In the genomic region with DNA sequence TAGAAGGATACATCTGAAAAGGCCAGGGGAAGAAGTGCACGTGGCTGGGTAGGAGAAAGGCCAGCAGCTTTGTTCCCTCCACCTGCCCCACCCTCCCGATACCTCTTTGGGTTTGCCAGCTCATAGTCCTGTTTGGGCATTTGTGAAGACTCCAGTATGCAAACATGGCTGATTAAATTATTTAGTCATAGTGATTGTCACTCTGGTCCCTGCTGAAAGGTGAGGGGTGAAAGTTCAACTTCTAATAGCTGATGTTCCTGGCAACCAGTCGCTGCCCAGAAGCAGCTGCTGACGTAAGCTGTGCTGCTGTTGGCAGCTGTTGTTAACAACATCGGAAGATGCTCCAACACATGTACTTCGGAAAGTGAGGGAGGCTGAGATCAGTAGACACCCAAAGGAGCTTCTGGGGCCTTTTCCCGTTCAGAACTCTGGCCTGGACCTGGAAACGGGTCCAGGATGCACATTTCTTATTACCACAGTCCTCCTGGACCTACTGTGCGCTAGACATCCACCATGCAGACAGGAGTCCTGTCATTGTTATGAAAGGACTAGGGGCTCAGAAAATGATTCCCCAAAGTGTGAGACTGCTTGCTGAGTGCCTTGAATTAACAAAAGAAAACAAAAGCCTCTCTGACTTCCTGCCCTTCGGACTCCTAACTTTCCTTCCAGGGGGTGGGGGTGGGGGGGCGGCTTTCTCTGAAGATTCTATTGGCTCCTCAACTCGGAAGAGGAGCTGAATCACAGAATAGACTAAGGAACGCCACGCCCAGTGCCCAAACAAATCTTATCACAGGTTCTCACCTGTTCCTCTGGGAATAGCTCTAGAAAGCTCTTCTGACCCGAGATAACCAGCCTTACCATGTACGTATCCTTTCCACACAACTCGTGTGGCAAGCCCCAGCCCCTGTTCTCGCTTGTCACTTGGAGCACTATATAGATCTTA, we compare ENCODE assay signal across 15 mouse cellular contexts. TPM values are rescaled to one million over a fixed set of nuclear protein-coding genes. Genes with fewer than 3 reads are reported as not detected.
A peak's percentile ranks its signal among the peaks of the same experiment; 100 is the strongest.
DNase-seq lines count a peak whose midpoint lies in the region; ATAC-seq and TF ChIP-seq lines count a peak whose summit lies in the region.
"Had no signal": no experiment of that assay in that cellular context is flagged by ENCODE, and none has a peak within 500 bp of the region (broad histone marks: within the 10 kb centered on the region; RNA-seq: fewer than 3 reads in every experiment).

No protein-coding gene starts in this region.

- H3K4me1 ChIP-seq in heart, adult 2 months (ENCODE audit: control insufficient read depth, insufficient read depth, low read length), result peaks cover 9% of the 10 kb centered on the region
- peaks cover 46% of the 10 kb centered on the region for H3K4me1 ChIP-seq in heart, embryonic 12.5 days (replicated peaks)
- H3K4me1 ChIP-seq in ES-Bruce4 (ENCODE audit: control insufficient read depth, insufficient read depth, low read length), result peaks cover 2% of the 10 kb centered on the region
- H3K4me1 ChIP-seq in heart, embryonic 11.5 days (ENCODE audit: control insufficient read depth, insufficient read depth, low read length), result peaks cover 26% of the 10 kb centered on the region
- peaks cover 23% of the 10 kb centered on the region for H3K4me1 ChIP-seq in forebrain, embryonic 16.5 days (replicated peaks; ENCODE audit: control insufficient read depth, insufficient read depth, low read length)
- no peaks in the 10 kb centered on the region for H3K4me1 ChIP-seq in midbrain, embryonic 14.5 days (ENCODE audit: control insufficient read depth, insufficient read depth, low read length)
- H3K4me1 ChIP-seq: midbrain, embryonic 12.5 days had no signal

- H3K4me3 ChIP-seq in heart, adult 2 months, result no peak overlapping the region
- no peak overlapping the region for H3K4me3 ChIP-seq in heart, embryonic 12.5 days
- no peak overlapping the region for H3K4me3 ChIP-seq in ES-Bruce4 (ENCODE audit: low read depth, low read length)
- no peak overlapping the region for H3K4me3 ChIP-seq in heart, embryonic 11.5 days (ENCODE audit: low read depth, low read length)
- no peak overlapping the region for H3K4me3 ChIP-seq in forebrain, embryonic 16.5 days (replicated peaks; ENCODE audit: low read length)
- no peak overlapping the region for H3K4me3 ChIP-seq in midbrain, embryonic 14.5 days (replicated peaks; ENCODE audit: low read depth, low read length)
- H3K4me3 ChIP-seq: embryonic facial prominence, embryonic 15.5 days; limb, embryonic 15.5 days; midbrain, embryonic 12.5 days; neural tube, embryonic 15.5 days had no signal

- no peaks in the 10 kb centered on the region for H3K36me3 ChIP-seq in heart, adult 2 months (ENCODE audit: control insufficient read depth, insufficient read depth, low read length)
- H3K36me3 ChIP-seq in heart, embryonic 12.5 days, result no peaks in the 10 kb centered on the region
- H3K36me3 ChIP-seq in ES-Bruce4 (ENCODE audit: control insufficient read depth, insufficient read depth, low read length, poor library complexity, severe bottlenecking), result no peaks in the 10 kb centered on the region
- no peaks in the 10 kb centered on the region for H3K36me3 ChIP-seq in heart, embryonic 11.5 days (ENCODE audit: control insufficient read depth, insufficient read depth, low read length)
- no peaks in the 10 kb centered on the region for H3K36me3 ChIP-seq in forebrain, embryonic 16.5 days (ENCODE audit: control insufficient read depth, insufficient read depth)
- H3K36me3 ChIP-seq in midbrain, embryonic 14.5 days (ENCODE audit: control insufficient read depth, insufficient read depth, low read length), result no peaks in the 10 kb centered on the region
- H3K36me3 ChIP-seq: embryonic facial prominence, embryonic 15.5 days; limb, embryonic 15.5 days; midbrain, embryonic 12.5 days; neural tube, embryonic 15.5 days had no signal

- peak overlapping the region; percentile 57 for H3K27ac ChIP-seq in heart, adult 2 months
- H3K27ac ChIP-seq in heart, embryonic 12.5 days (ENCODE audit: poor library complexity, severe bottlenecking), result no peak overlapping the region
- H3K27ac ChIP-seq in ES-Bruce4 (ENCODE audit: insufficient read depth, low read length), result 0 out of 2 replicates have a peak overlapping the region, but pooled peaks have one; percentile 2
- no peak overlapping the region for H3K27ac ChIP-seq in heart, embryonic 11.5 days (ENCODE audit: low read depth, low read length)
- no peak overlapping the region for H3K27ac ChIP-seq in forebrain, embryonic 16.5 days (ENCODE audit: low read length)
- H3K27ac ChIP-seq in midbrain, embryonic 14.5 days (replicated peaks; ENCODE audit: low read depth, low read length), result no peak overlapping the region
- H3K27ac ChIP-seq: embryonic facial prominence, embryonic 15.5 days; limb, embryonic 15.5 days; midbrain, embryonic 12.5 days; neural tube, embryonic 15.5 days had no signal

- WGBS in heart, adult 2 months, result 36% methylated on average over 18 of the region's 18 CpGs
- WGBS in heart, embryonic 12.5 days, result 38% methylated on average over 18 of the region's 18 CpGs
- WGBS in heart, embryonic 11.5 days (ENCODE audit: insufficient replicate concordance), result 46% methylated on average over 18 of the region's 18 CpGs
- WGBS in forebrain, embryonic 16.5 days, result 71% methylated on average over 18 of the region's 18 CpGs
- WGBS in midbrain, embryonic 14.5 days, result 70% methylated on average over 18 of the region's 18 CpGs

- H3K79me2 ChIP-seq in heart, adult 2 months (replicated peaks; ENCODE audit: control insufficient read depth, insufficient read depth, low read length), result no peaks in the 10 kb centered on the region

- no peak for TF ChIP-seq POLR2A in heart, adult 2 months (IDR thresholded peaks at IDR 0.05; ENCODE audit: insufficient read depth, low read depth, low read length)
- no peak for TF ChIP-seq POLR2A in ES-Bruce4 (IDR thresholded peaks at IDR 0.05; ENCODE audit: insufficient read depth, low read length)

- ATAC-seq in heart, embryonic 12.5 days (ENCODE audit: insufficient number of reproducible peaks, low FRiP score), result no peak
- no peak for ATAC-seq in heart, embryonic 11.5 days (replicated peaks; ENCODE audit: insufficient number of reproducible peaks, low FRiP score, low TSS enrichment)
- ATAC-seq in megakaryocyte progenitor cell, adult 5-6 weeks (replicated peaks; ENCODE audit: poor library complexity), result peak; percentile 47
- no peak for ATAC-seq in forebrain, embryonic 16.5 days
- no peak for ATAC-seq in midbrain, embryonic 14.5 days (ENCODE audit: low FRiP score, low TSS enrichment)
- ATAC-seq: inflammation-experienced regulatory T-cells, adult 6 months had no signal

- no peak overlapping the region for H3K4me2 ChIP-seq in heart, embryonic 12.5 days
- peak overlapping the region; percentile 12; the same call in 1 of the 2 replicates for H3K4me2 ChIP-seq in heart, embryonic 11.5 days
- no peak overlapping the region for H3K4me2 ChIP-seq in forebrain, embryonic 16.5 days (ENCODE audit: low read length)
- no peak overlapping the region for H3K4me2 ChIP-seq in midbrain, embryonic 14.5 days (ENCODE audit: low read length)
- H3K4me2 ChIP-seq: embryonic facial prominence, embryonic 15.5 days; limb, embryonic 15.5 days; midbrain, embryonic 12.5 days; neural tube, embryonic 15.5 days had no signal

- TF ChIP-seq CTCF in heart, adult 2 months (IDR thresholded peaks at IDR 0.05), result no peak
- no peak for TF ChIP-seq CTCF in ES-Bruce4 (IDR thresholded peaks at IDR 0.05; ENCODE audit: low read depth, low read length)

- DNase-seq in heart, adult 2 months, result no peak
- DNase-seq in midbrain, embryonic 14.5 days, result no peak
- DNase-seq in adrenal gland, postnatal 4 days (ENCODE audit: low spot score in 2 of 2), result no peak
- DNase-seq: B cell, adult 2 months; layer of hippocampus, postnatal 36 days had no signal

- no peak for TF ChIP-seq EP300 in heart, adult 2 months (IDR thresholded peaks at IDR 0.05; ENCODE audit: insufficient read depth, low read depth, low read length)
- TF ChIP-seq EP300 in ES-Bruce4 (IDR thresholded peaks at IDR 0.05; ENCODE audit: insufficient read depth, low read depth, low read length), result no peak

- H3K9me3 ChIP-seq in heart, embryonic 12.5 days (replicated peaks), result peaks cover 3% of the 10 kb centered on the region; the same call in 1 of the 2 replicates
- H3K9me3 ChIP-seq in ES-Bruce4 (replicated peaks; ENCODE audit: control insufficient read depth, insufficient read depth, low read length, poor library complexity, severe bottlenecking), result no peaks in the 10 kb centered on the region
- H3K9me3 ChIP-seq in heart, embryonic 11.5 days (replicated peaks; ENCODE audit: control insufficient read depth, low read length), result peaks cover 2% of the 10 kb centered on the region; the same call in 1 of the 2 replicates
- H3K9me3 ChIP-seq in forebrain, embryonic 16.5 days (ENCODE audit: control insufficient read depth, low read length), result no peaks in the 10 kb centered on the region
- no peaks in the 10 kb centered on the region for H3K9me3 ChIP-seq in midbrain, embryonic 14.5 days (ENCODE audit: control insufficient read depth, low read length)
- H3K9me3 ChIP-seq: embryonic facial prominence, embryonic 15.5 days; limb, embryonic 15.5 days; neural tube, embryonic 15.5 days had no signal

- intact Hi-C loops in heart, adult 2 months (cut with DNase I), result no loop called here

- no peak overlapping the region for H3K9ac ChIP-seq in heart, adult 2 months (ENCODE audit: low read depth, low read length)
- H3K9ac ChIP-seq in heart, embryonic 12.5 days, result no peak overlapping the region
- no peak overlapping the region for H3K9ac ChIP-seq in ES-Bruce4 (ENCODE audit: low read depth, poor library complexity, severe bottlenecking)
- H3K9ac ChIP-seq in heart, embryonic 11.5 days (ENCODE audit: low read depth, low read length), result no peak overlapping the region
- H3K9ac ChIP-seq in forebrain, embryonic 16.5 days (replicated peaks; ENCODE audit: low read depth, low read length), result no peak overlapping the region
- H3K9ac ChIP-seq in midbrain, embryonic 14.5 days (replicated peaks; ENCODE audit: low read length), result no peak overlapping the region
- H3K9ac ChIP-seq: embryonic facial prominence, embryonic 15.5 days; limb, embryonic 15.5 days; midbrain, embryonic 12.5 days; neural tube, embryonic 15.5 days had no signal

- no peaks in the 10 kb centered on the region for H3K27me3 ChIP-seq in heart, adult 2 months (ENCODE audit: control insufficient read depth, insufficient read depth, low read length)
- no peaks in the 10 kb centered on the region for H3K27me3 ChIP-seq in heart, embryonic 12.5 days (replicated peaks)
- H3K27me3 ChIP-seq in ES-Bruce4 (ENCODE audit: control insufficient read depth, insufficient read depth, low read length, poor library complexity, severe bottlenecking), result no peaks in the 10 kb centered on the region
- no peaks in the 10 kb centered on the region for H3K27me3 ChIP-seq in heart, embryonic 11.5 days (ENCODE audit: control insufficient read depth, insufficient read depth, low read length)
- H3K27me3 ChIP-seq in forebrain, embryonic 16.5 days (replicated peaks; ENCODE audit: control insufficient read depth, insufficient read depth, low read length), result no peaks in the 10 kb centered on the region
- H3K27me3 ChIP-seq in midbrain, embryonic 14.5 days (ENCODE audit: control insufficient read depth, insufficient read depth, low read length), result no peaks in the 10 kb centered on the region
- H3K27me3 ChIP-seq: embryonic facial prominence, embryonic 15.5 days; limb, embryonic 15.5 days; midbrain, embryonic 12.5 days; neural tube, embryonic 15.5 days had no signal

RNA-seq across cellular contexts. Expression of gene Kctd21, which starts 9.1 kb away (rescaled TPM):
- 1 to 10 TPM; 3.7 to 4.1 TPM for total RNA-seq in heart, adult 2 months (2021)
- 3.6 and 6.3 TPM in 2 replicates for polyA plus RNA-seq in heart, adult 2 months (2012; rRNA removed)
- 4.0 and 4.9 TPM in 2 replicates for polyA plus RNA-seq in heart, embryonic 12.5 days (2016; fragmentation: Nextera tagmentation; extraction: Ambion mirVana)
- polyA plus RNA-seq in ES-Bruce4 (2011; ENCODE audit: insufficient read depth, insufficient read length, low read depth, missing spikeins), result 3.0 and 3.2 TPM in 2 replicates
- 3.6 and 3.8 TPM in 2 replicates for polyA plus RNA-seq in heart, embryonic 11.5 days (2014; fragmentation: Nextera tagmentation; extraction: Ambion mirVana)
- 1.0 and 1.6 TPM in 2 replicates for total RNA-seq in megakaryocyte progenitor cell, adult 5-6 weeks (2015)
- 0.54 and 1.1 TPM in 2 replicates for total RNA-seq in megakaryocyte progenitor cell, adult 5-6 weeks (2017)
- polyA plus RNA-seq in forebrain, embryonic 16.5 days (2015; fragmentation: Nextera tagmentation; extraction: Ambion mirVana), result 7.5 and 7.8 TPM in 2 replicates
- 6.1 and 8.5 TPM in 2 replicates for polyA plus RNA-seq in midbrain, embryonic 14.5 days (2014; fragmentation: Nextera tagmentation; extraction: Ambion mirVana)
- total RNA-seq in adrenal gland, postnatal 4 days (2021), result 1 to 10 TPM; 2.2 to 3.3 TPM

RNA-seq across cellular contexts. Expression of gene Usp35, which starts 9.4 kb away (rescaled TPM):
- 1 to 10 TPM in 1 of 2 experiments, under 1 TPM in 1; 0.84 to 1.0 TPM for total RNA-seq in heart, adult 2 months (2021)
- 2.5 and 2.8 TPM in 2 replicates for polyA plus RNA-seq in heart, adult 2 months (2012; rRNA removed)
- 1.4 and 1.8 TPM in 2 replicates for polyA plus RNA-seq in heart, embryonic 12.5 days (2016; fragmentation: Nextera tagmentation; extraction: Ambion mirVana)
- polyA plus RNA-seq in ES-Bruce4 (2011; ENCODE audit: insufficient read depth, insufficient read length, low read depth, missing spikeins), result 9.1 and 9.6 TPM in 2 replicates
- 1.3 and 1.7 TPM in 2 replicates for polyA plus RNA-seq in heart, embryonic 11.5 days (2014; fragmentation: Nextera tagmentation; extraction: Ambion mirVana)
- total RNA-seq in megakaryocyte progenitor cell, adult 5-6 weeks (2015), result 0.05 and 0.10 TPM in 2 replicates
- 0.20 TPM in 1 of 2 replicates, not detected in the other for total RNA-seq in megakaryocyte progenitor cell, adult 5-6 weeks (2017)
- polyA plus RNA-seq in forebrain, embryonic 16.5 days (2015; fragmentation: Nextera tagmentation; extraction: Ambion mirVana), result 3.9 and 4.4 TPM in 2 replicates
- polyA plus RNA-seq in midbrain, embryonic 14.5 days (2014; fragmentation: Nextera tagmentation; extraction: Ambion mirVana), result 3.9 and 4.4 TPM in 2 replicates
- total RNA-seq in adrenal gland, postnatal 4 days (2021), result 1 to 10 TPM; 8.5 to 8.6 TPM

RNA-seq across cellular contexts. Expression of gene Alg8, which starts 30.2 kb away (rescaled TPM):
- 1 to 10 TPM; 4.3 to 5.2 TPM for total RNA-seq in heart, adult 2 months (2021)
- 7.3 and 9.9 TPM in 2 replicates for polyA plus RNA-seq in heart, adult 2 months (2012; rRNA removed)
- polyA plus RNA-seq in heart, embryonic 12.5 days (2016; fragmentation: Nextera tagmentation; extraction: Ambion mirVana), result 35.0 and 38.7 TPM in 2 replicates
- 58.5 and 59.6 TPM in 2 replicates for polyA plus RNA-seq in ES-Bruce4 (2011; ENCODE audit: insufficient read depth, insufficient read length, low read depth, missing spikeins)
- polyA plus RNA-seq in heart, embryonic 11.5 days (2014; fragmentation: Nextera tagmentation; extraction: Ambion mirVana), result 35.1 and 39.2 TPM in 2 replicates
- 59.2 and 74.4 TPM in 2 replicates for total RNA-seq in megakaryocyte progenitor cell, adult 5-6 weeks (2015)
- 35.1 and 40.5 TPM in 2 replicates for total RNA-seq in megakaryocyte progenitor cell, adult 5-6 weeks (2017)
- 18.6 and 19.1 TPM in 2 replicates for polyA plus RNA-seq in forebrain, embryonic 16.5 days (2015; fragmentation: Nextera tagmentation; extraction: Ambion mirVana)
- polyA plus RNA-seq in midbrain, embryonic 14.5 days (2014; fragmentation: Nextera tagmentation; extraction: Ambion mirVana), result 9.4 and 10.8 TPM in 2 replicates
- 10 to 100 TPM; 19.3 to 20.3 TPM for total RNA-seq in adrenal gland, postnatal 4 days (2021)

RNA-seq across cellular contexts. Expression of gene Ndufc2, which starts 58.6 kb away (rescaled TPM):
- 100 to 1,000 TPM; 483 to 533 TPM for total RNA-seq in heart, adult 2 months (2021)
- polyA plus RNA-seq in heart, adult 2 months (2012; rRNA removed), result 305 and 346 TPM in 2 replicates
- polyA plus RNA-seq in heart, embryonic 12.5 days (2016; fragmentation: Nextera tagmentation; extraction: Ambion mirVana), result 580 TPM in 2 replicates
- 159 and 161 TPM in 2 replicates for polyA plus RNA-seq in ES-Bruce4 (2011; ENCODE audit: insufficient read depth, insufficient read length, low read depth, missing spikeins)
- polyA plus RNA-seq in heart, embryonic 11.5 days (2014; fragmentation: Nextera tagmentation; extraction: Ambion mirVana), result 502 and 505 TPM in 2 replicates
- 173 and 202 TPM in 2 replicates for total RNA-seq in megakaryocyte progenitor cell, adult 5-6 weeks (2015)
- total RNA-seq in megakaryocyte progenitor cell, adult 5-6 weeks (2017), result 307 and 320 TPM in 2 replicates
- 398 and 425 TPM in 2 replicates for polyA plus RNA-seq in forebrain, embryonic 16.5 days (2015; fragmentation: Nextera tagmentation; extraction: Ambion mirVana)
- polyA plus RNA-seq in midbrain, embryonic 14.5 days (2014; fragmentation: Nextera tagmentation; extraction: Ambion mirVana), result 450 and 544 TPM in 2 replicates
- total RNA-seq in adrenal gland, postnatal 4 days (2021), result 100 to 1,000 TPM; 314 to 350 TPM

Comparison
In these comparisons a context has a peak if more than half of its experiments do, and no peak if none do; other contexts are left out.
1. H3K27ac ChIP-seq: peak in heart, adult 2 months (single experiment) and ES-Bruce4 (single experiment); none in heart, embryonic 12.5 days (single experiment), heart, embryonic 11.5 days (single experiment), forebrain, embryonic 16.5 days (single experiment) and midbrain, embryonic 14.5 days (single experiment).